Mouse (Mus musculus) heart, postnatal 0 days (tissue): ENCODE data around the gene Gpd2.

Experiments
- CTCF ChIP-seq: IDR thresholded peaks from 2 replicates; pipeline ENCODE4 v1.5.1; 2016; ENCODE audit warnings: antibody characterized with exemption, control low read depth, low read depth
- EP300 ChIP-seq: IDR thresholded peaks from 2 replicates; pipeline ENCODE4 v1.6.1; 2016; ENCODE audit warnings: antibody characterized with exemption, low read depth

GRCm38 (mm10) chr2:57229647-57230240 is 7.7 kb upstream of the Gpd2 start:
- no peak for TF ChIP-seq CTCF
- no peak for TF ChIP-seq EP300
